Mouse (Mus musculus): ENCODE measurements around the gene Pdzrn3.

DNA sequence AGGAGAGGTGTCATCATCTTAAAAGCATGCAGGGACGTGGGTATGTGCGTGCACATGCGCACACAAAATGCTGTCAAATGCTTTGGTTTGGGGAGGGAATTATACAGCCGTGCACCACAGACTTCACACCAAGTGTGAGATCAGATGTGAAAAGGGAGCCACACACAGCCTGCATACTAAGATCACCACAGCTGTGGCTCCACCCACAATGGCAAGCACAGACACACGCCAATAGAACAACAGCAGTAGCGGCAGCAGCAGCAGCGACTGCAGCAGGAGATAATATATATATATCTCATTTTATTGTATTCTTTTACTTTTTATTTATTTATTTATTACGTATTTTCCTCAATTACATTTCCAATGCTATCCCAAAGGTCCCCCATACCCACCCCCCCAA lies 76.5 kb downstream of the Pdzrn3 start:
- TF ChIP-seq ZC3H11A (IDR thresholded peaks at IDR 0.05; ENCODE audit: borderline replicate concordance, low read depth, low read length) (no peak), CHD2 (IDR thresholded peaks at IDR 0.05; ENCODE audit: low read depth, low read length) (no peak), ZNF384 (IDR thresholded peaks at IDR 0.05; ENCODE audit: low read depth, low read length) (no peak), MAFK (IDR thresholded peaks at IDR 0.05; ENCODE audit: insufficient read depth, low read depth, low read length) (no peak), HCFC1 (IDR thresholded peaks at IDR 0.05; ENCODE audit: borderline replicate concordance, insufficient read depth, low read length) (no peak)

Measured in ES-E14 (cell line).